Mouse (Mus musculus): ENCODE measurements around the gene Polr3h.

Polr3h gene

DNA sequence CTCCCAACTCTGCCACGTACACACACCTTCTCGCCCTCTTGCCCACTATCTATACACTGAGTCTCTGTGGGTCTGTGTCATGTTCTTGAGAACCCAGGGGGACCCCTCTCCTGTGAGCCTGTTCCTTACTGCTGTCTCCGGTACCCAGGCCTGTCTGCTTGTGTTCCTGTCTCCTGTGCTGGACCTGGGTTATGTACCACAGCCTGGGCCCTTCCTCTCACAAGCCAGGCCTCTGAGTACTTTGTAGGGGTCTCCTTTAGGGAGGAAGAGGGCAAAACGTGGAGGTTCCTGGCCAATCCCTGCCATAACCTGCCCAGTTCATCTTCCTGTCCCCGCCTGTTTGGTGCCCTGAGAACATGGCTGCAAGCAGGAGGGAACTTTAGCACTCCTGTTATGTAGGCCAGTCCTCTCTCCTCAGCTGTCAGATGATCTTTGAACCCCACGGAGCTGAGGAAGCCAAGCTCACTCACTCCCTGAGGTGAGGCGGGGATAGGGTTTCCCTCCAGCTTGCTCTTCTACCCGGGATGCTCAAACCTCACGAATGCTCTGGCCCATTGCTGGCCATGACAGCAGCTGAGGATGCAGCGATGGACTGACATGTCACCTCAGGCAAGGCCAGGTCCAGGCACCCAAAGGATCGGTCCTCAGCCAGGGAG, 23.6 kb upstream of the Polr3h start:
- DNase-seq (ENCODE audit: extremely low spot score): no peak

DNA sequence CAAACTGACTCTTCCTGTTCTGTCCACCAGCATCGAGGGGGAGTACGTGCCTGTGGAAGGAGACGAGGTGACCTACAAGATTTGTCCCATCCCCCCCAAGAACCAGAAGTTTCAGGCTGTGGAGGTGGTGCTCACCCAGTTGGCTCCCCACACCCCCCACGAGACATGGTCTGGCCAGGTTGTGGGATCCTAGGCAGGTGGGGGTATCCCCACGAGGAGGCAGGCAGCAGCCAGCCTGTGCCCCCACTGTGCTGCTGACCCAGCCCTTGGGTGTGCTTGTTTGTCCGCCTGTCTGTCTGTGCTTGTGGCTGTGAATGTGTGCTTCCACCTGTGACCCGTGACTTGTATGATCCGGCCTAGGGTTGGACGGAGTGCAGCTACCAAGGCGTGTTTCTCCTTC, 23.0 kb upstream of the Polr3h start:
- no peak for DNase-seq (ENCODE audit: extremely low spot score)

DNA sequence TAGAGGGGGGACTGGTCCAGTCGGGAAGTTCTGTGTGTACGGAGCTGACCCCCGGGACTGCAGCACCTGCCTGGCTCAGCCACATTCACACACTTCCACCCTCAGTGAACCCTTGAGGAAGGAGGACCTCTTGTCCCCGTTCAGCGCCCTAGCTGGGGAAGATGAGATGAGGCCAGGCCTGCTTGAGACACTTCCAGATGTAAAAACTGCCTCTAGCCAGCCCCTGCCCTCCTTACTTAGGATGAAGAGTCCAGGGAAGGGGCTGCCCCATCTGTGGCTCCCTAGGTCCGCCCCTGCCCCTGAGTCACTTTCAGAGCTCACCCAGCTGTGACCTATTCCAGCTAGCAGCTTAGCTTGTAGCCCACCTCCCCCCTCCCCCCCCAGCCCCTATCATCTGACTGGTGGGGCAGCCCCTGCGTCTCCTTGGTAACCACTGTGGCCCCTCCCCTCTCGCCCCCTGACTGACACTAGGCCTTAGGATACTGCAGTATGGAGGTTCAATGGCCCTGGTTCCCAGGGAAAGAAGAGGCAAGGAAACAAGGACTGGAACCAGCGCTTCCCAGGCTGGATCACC, 17.2 kb upstream of the Polr3h start:
- DNase-seq (ENCODE audit: extremely low spot score): peak; percentile 84

DNA sequence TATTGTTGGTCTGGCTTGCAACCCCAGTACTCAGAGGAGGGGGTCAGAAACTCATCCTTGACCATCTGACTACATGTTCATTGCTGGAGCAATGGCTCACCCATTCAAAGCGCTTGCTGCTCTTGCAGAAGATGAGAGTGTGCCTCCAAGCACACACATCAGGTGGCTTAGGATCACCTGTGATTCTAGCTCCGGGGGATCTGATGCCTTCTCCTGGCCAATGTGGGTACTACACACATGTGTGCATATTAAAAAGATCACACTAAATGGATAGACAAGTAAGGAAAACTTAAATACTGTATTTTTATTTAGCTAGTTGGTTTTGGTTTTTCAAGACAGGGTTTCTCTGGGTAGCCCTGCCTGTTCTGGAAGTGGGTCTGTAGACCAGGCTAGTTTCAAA, 15.0 kb upstream of the Polr3h start:
- no peak for DNase-seq (ENCODE audit: extremely low spot score)

- DNase-seq (ENCODE audit: extremely low spot score): no peak
Observed at GRCm38 (mm10) chr15:81940219-81940618, 14.2 kb upstream of the Polr3h start.

GRCm38 (mm10) chr15:81939774-81940173, 13.7 kb upstream of the Polr3h start:
- DNase-seq (ENCODE audit: extremely low spot score): no peak

GRCm38 (mm10) chr15:81939157-81939715, 13.2 kb upstream of the Polr3h start:
- DNase-seq (ENCODE audit: extremely low spot score): no peak

DNA sequence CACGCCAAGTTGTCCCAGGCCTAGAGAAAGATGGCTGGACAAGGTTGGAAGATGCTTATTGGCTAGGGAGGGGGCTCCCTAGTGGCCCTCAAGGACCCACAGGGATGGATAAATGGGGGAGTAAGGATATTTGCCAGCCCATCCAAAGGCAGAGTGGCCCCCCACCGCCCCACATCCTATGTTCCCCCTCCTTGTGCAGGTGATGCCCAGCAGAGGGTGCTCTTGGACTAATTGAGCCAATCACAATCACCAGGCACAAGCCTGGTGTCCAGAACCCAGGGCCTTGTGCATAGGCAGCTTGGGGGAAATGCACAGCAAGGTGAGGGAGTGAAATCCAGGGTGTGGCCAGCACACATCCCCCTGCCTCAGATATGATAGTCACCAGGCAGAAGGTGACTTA, 12.2 kb upstream of the Polr3h start:
- DNase-seq (ENCODE audit: extremely low spot score): peak; percentile 59

DNA sequence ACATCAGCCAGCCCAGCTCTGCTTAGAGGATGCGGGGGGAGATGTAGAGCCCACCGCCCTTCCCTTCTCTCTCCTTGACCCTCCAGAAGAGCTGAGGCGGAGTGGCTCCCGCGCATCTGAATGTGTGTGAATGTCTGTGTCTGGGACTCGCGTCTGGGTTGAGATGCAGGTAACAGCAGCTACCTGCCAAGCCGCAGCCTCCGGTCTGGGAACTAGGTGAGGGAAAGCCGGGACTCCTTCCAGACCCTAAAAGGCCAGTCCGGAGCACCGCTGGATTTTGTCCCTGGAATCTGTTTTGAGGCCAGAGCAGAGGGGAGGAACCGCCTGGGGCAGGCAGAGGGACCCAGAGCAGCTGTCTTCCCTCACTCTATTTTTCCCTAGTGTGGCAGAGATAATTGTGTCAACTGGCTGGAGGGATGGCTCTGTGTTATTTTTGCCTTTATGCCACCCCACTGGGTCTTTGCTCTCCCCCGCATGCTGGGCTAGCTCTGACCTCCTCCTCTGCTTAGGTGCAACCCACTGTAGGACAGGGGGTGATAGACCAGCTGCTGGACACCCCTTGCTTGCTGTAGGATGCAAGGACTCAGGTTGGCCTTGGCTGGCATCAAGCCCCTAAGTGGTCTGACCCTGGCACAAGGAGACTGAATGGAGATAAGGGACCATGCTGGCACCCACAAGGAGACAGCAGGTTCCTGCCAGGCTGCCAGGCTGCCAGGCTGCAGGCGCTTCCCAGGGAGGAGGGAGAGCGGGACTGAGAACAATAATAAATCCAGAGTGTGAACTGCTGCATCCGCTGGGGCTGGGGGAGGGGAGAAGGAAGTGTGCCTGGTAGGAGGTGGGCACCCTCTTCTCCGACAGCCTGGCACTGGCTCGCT, 11.3 kb upstream of the Polr3h start:
- DNase-seq (ENCODE audit: extremely low spot score): no peak

DNA sequence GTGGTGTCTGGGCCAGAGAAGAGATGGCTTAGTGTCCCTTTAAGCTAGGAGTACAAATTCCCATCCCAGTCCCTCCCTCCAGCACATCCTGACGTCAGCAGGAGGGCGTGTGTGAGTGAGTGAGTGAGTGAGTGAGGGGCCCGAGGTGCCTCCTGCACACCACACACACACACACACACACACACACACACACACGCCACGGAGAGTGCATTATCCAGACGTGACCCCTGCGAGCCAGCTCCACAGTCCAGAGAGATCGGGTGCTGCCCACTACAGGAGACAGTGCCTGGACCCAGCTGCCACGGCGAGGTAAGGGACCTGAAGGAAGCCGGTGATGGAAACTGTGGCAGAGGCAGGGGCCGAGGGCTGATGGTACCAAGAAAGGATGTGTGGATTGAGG, 10.6 kb upstream of the Polr3h start, which contains the start of gene Csdc2:
Csdc2 (plus strand) TSS at position 81 of the 400 bp plus-strand sequence.
- DNase-seq (ENCODE audit: extremely low spot score): peak; percentile 73

GRCm38 (mm10) chr15:81935869-81936637, 10.0 kb upstream of the Polr3h start:
- no peak for DNase-seq (ENCODE audit: extremely low spot score)

- no peak for DNase-seq (ENCODE audit: extremely low spot score)
Observed at GRCm38 (mm10) chr15:81933986-81934385, 7.9 kb upstream of the Polr3h start.

DNA sequence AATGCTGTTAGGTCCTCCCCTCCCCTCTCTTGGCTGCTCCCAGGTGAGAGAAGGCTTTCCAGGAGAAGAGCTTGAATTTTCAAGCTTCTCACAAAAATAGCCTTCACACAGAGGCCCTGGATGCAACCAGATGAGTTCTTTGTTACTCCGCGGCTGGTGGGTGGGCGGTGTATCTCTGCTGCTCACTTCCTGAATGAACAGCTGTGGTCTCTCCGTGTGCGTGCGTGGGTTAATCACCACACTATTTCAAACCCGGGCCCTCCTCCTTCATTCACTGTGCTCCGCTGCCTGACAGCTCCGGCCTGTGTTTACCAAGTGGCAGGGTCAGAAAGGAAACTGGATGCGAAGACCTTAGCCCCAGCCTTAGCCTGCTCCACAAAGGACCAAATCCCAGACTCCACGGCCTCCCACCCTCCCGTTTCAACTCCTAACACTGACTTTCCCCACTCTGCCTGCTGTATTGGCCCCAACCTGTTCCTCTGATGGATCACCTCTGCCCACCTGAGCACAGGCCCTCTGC, 7.0 kb upstream of the Polr3h start:
- DNase-seq (ENCODE audit: extremely low spot score): no peak

GRCm38 (mm10) chr15:81928277-81928676, 2.2 kb upstream of the Polr3h start:
- no peak for DNase-seq (ENCODE audit: extremely low spot score)

GRCm38 (mm10) chr15:81927741-81928140, 1.7 kb upstream of the Polr3h start:
- DNase-seq (ENCODE audit: extremely low spot score): no peak

- DNase-seq (ENCODE audit: extremely low spot score): no peak
Observed at GRCm38 (mm10) chr15:81926446-81926822, 394 bp upstream of the Polr3h start.

GRCm38 (mm10) chr15:81924933-81925332, 1.1 kb downstream of the Polr3h start:
- no peak for DNase-seq (ENCODE audit: extremely low spot score)

GRCm38 (mm10) chr15:81921255-81921654, 4.8 kb downstream of the Polr3h start:
- DNase-seq (ENCODE audit: extremely low spot score): no peak

GRCm38 (mm10) chr15:81920546-81921217, 5.4 kb downstream of the Polr3h start:
- no peak for DNase-seq (ENCODE audit: extremely low spot score)

DNA sequence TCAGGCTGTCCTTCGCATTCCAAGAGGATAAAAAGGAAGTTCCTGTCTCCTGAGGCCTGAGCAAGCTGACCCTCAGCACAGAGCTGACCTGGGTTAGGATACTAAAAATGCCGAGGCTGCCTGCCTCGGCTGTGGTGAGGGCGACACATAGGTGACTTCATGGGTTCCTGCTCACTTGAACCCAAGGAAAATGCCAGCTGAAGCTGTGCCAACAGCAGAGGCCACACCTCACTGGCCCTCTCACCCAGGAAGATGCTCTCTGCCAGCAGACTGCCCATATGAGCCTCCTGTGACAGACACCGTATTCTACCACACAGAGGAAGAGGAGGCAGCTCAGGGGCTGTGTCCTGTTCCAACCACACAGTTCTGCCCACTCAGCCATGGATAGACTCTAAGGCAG, 7.0 kb downstream of the Polr3h start:
- DNase-seq (ENCODE audit: extremely low spot score): no peak
